Mouse (Mus musculus) limb, embryonic 14.5 days (tissue): Measurements from ENCODE around the gene Arid4a. TPM values are rescaled to one million over a fixed set of nuclear protein-coding genes. Genes with fewer than 3 reads are reported as not detected.
"Not testable (repeated sequence)": the region's sequence is repeated elsewhere in the genome, so short reads cannot be mapped to it uniquely, and the experiment has no call there.

Experiments used
- ATAC-seq: fragments of 200-750 bp; cut with Nextera tagmentation; 2 replicates; pipeline ENCODE4 v1.8.0; 2017; ENCODE audit warnings: low read depth, moderate number of reproducible peaks, moderate TSS enrichment; ENCODE audit not compliant: low FRiP score
- DNase-seq: peaks from one replicate; pipeline ENCODE4 v3.0.0-alpha.2; 2015; ENCODE audit warnings: low spot score
- H3K27ac ChIP-seq: fragments of 300-500 bp; sonication (generic); replicated peaks from 2 replicates; pipeline ENCODE4 v1.5.1; 2014; ENCODE audit warnings: low read depth, mild to moderate bottlenecking, low read length, moderate library complexity, mixed read lengths
- H3K27me3 ChIP-seq: fragments of 300-500 bp; sonication (generic); 2 replicates; pipeline ENCODE4 v1.6.1; 2014; ENCODE audit warnings: low read length, mixed read lengths; ENCODE audit not compliant: control insufficient read depth, insufficient read depth
- H3K36me3 ChIP-seq: fragments of 300-500 bp; sonication (generic); 2 replicates; pipeline ENCODE4 v1.6.1; 2014; ENCODE audit warnings: mild to moderate bottlenecking, low read length, moderate library complexity, mixed read lengths; ENCODE audit not compliant: control insufficient read depth, insufficient read depth
- H3K4me1 ChIP-seq: fragments of 300-500 bp; sonication (generic); 2 replicates; pipeline ENCODE4 v1.6.1; 2014; ENCODE audit warnings: antibody characterized with exemption, low read length, mixed read lengths; ENCODE audit not compliant: control insufficient read depth, insufficient read depth
- H3K4me2 ChIP-seq: fragments of 300-500 bp; sonication (generic); replicated peaks from 2 replicates; pipeline ENCODE4 v1.6.1; 2014; ENCODE audit warnings: low read depth, mild to moderate bottlenecking, low read length, moderate library complexity; ENCODE audit not compliant: severe bottlenecking
- H3K4me3 ChIP-seq: fragments of 300-500 bp; sonication (generic); replicated peaks from 2 replicates; pipeline ENCODE4 v1.5.1; 2014; ENCODE audit warnings: low read length
- H3K9ac ChIP-seq: fragments of 300-500 bp; sonication (generic); 2 replicates; pipeline ENCODE4 v1.6.1; 2014; ENCODE audit warnings: mild to moderate bottlenecking, low read depth, low read length, moderate library complexity; ENCODE audit not compliant: severe bottlenecking
- H3K9me3 ChIP-seq: fragments of 300-500 bp; sonication (generic); 2 replicates; pipeline ENCODE4 v1.6.1; 2016; ENCODE audit warnings: low read length; ENCODE audit not compliant: control insufficient read depth
- POLR2A ChIP-seq: fragments of 200-500 bp; IDR thresholded peaks from 2 replicates; pipeline ENCODE4 v1.8.0; 2012; ENCODE audit warnings: inconsistent platforms, mild to moderate bottlenecking, moderate library complexity, borderline replicate concordance; ENCODE audit not compliant: insufficient read depth, insufficient read length; ENCODE audit errors: extremely low read depth
- WGBS: fragments of 180-500 bp; shearing (Covaris S2); extraction: QIAGEN DNeasy Blood & Tissue Kit; methylation state at CpG from one replicate; pipeline ENCODE4 v1.1.7; 2014; 5-methylcytosine and 5-hydroxymethylcytosine counted together
- polyA plus RNA-seq, 2 experiments: library from polyadenylated mRNA; depleted of rRNA in 1 of 2; stranded (reverse) in 1 of 2; unstranded in 1 of 2; fragments of >200 nt; fragmentation: Nextera tagmentation in 1 of 2; extraction: Ambion mirVana in 1 of 2; gene quantifications; 2 replicates each; pipeline versions ENCODE4 v1.2.1 to v1.2.3; 2012 to 2014

Arid4a gene
- polyA plus RNA-seq, 2 experiments, result 11.7 to 32.2 TPM

- no peaks in the 10 kb centered on the region for H3K27me3 ChIP-seq
- ATAC-seq (no peak), DNase-seq (no peak)
- H3K9ac ChIP-seq, result no peak overlapping the region
- H3K4me2 ChIP-seq, result no peak overlapping the region
- peaks cover 17% of the 10 kb centered on the region for H3K36me3 ChIP-seq
- no peak overlapping the region for H3K4me3 ChIP-seq
- no peak for TF ChIP-seq POLR2A
- WGBS, result 90% methylated on average over 8 of the region's 8 CpGs
- no peak overlapping the region for H3K27ac ChIP-seq
- H3K9me3 ChIP-seq, result no peaks in the 10 kb centered on the region
- H3K4me1 ChIP-seq, result no peaks in the 10 kb centered on the region
Observed at GRCm38 (mm10) chr12:71086331-71086730, 70.5 kb downstream of the Arid4a start.

- WGBS, result 87% methylated on average over 4 of the region's 4 CpGs
- DNase-seq, result not testable (repeated sequence)
Observed at GRCm38 (mm10) chr12:71104275-71104674, 88.5 kb downstream of the Arid4a start.

DNA sequence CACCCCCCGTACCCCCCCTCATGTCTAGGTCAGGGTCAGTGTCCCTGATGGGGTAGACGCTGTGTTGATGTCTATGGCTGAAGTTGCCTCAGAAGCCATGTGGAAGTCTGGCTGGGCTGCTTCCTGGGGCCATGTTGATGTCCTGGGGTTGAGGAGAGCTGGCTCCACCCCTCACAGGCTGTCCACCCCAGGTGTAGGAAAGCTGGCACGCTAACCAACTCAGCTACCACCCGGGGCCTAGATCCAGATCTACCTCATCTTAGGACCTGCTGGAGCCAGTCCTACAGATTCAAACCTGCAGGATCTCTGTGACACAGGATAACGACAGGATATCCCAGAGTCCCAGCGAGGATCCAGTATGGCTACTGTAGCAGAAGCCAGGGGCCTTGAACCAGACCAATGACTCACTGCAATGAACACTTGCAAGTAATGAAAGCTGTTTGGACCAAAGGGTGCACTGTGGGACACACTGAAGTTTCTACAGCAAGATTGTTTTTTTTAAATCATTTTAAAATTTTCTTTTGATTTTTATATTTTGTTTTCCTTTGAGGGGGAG is 91.5 kb downstream of the Arid4a start:
- 85% methylated on average over 6 of the region's 6 CpGs for WGBS
- no peak for TF ChIP-seq POLR2A
- no peak overlapping the region for H3K4me2 ChIP-seq
- H3K4me3 ChIP-seq, result no peak overlapping the region
- no peaks in the 10 kb centered on the region for H3K4me1 ChIP-seq
- H3K36me3 ChIP-seq, result no peaks in the 10 kb centered on the region
- no peak overlapping the region for H3K9ac ChIP-seq
- no peak for DNase-seq
- no peak for ATAC-seq
- H3K27me3 ChIP-seq, result no peaks in the 10 kb centered on the region
- H3K27ac ChIP-seq, result no peak overlapping the region
- H3K9me3 ChIP-seq, result no peaks in the 10 kb centered on the region

More at GRCm38 (mm10) chr12:71104275-71104674, 88.5 kb downstream of the Arid4a start:
- not testable (repeated sequence) for ATAC-seq, H3K27ac ChIP-seq, H3K4me2 ChIP-seq, H3K9me3 ChIP-seq, H3K4me3 ChIP-seq, H3K36me3 ChIP-seq, H3K9ac ChIP-seq, H3K27me3 ChIP-seq, H3K4me1 ChIP-seq

- Histone ChIP-seq H3K4me1 (no peaks in the 10 kb centered on the region), H3K4me2 (peak within 1 kb of the TSS; percentile 44), H3K36me3 (no peaks in the 10 kb centered on the region), H3K27ac (no peak within 1 kb of the TSS), H3K9ac (peak within 1 kb of the TSS; percentile 28; the same call in 1 of the 2 replicates), H3K4me3 (peak within 1 kb of the TSS; percentile 19), H3K9me3 (no peaks in the 10 kb centered on the region), H3K27me3 (no peaks in the 10 kb centered on the region)
- ATAC-seq (no peak), DNase-seq (no peak)
- TF ChIP-seq POLR2A, result no peak
- 10% methylated on average over 25 of the region's 33 CpGs for WGBS
Observed at GRCm38 (mm10) chr12:71111331-71111730, 95.5 kb downstream of the Arid4a start, which contains the start of gene Tomm20l. TSS of gene Tomm20l (plus strand) at chr12:71111428.

- Histone ChIP-seq H3K9me3 (no peaks in the 10 kb centered on the region), H3K4me3 (no peak overlapping the region), H3K27me3 (no peaks in the 10 kb centered on the region), H3K27ac (no peak overlapping the region), H3K4me1 (no peaks in the 10 kb centered on the region), H3K36me3 (no peaks in the 10 kb centered on the region), H3K9ac (no peak overlapping the region), H3K4me2 (no peak overlapping the region)
- DNase-seq, result no peak
- no peak for TF ChIP-seq POLR2A
- 88% methylated on average over 10 of the region's 10 CpGs for WGBS
- no peak for ATAC-seq
Observed at GRCm38 (mm10) chr12:71113074-71113473, 97.3 kb downstream of the Arid4a start.

DNA sequence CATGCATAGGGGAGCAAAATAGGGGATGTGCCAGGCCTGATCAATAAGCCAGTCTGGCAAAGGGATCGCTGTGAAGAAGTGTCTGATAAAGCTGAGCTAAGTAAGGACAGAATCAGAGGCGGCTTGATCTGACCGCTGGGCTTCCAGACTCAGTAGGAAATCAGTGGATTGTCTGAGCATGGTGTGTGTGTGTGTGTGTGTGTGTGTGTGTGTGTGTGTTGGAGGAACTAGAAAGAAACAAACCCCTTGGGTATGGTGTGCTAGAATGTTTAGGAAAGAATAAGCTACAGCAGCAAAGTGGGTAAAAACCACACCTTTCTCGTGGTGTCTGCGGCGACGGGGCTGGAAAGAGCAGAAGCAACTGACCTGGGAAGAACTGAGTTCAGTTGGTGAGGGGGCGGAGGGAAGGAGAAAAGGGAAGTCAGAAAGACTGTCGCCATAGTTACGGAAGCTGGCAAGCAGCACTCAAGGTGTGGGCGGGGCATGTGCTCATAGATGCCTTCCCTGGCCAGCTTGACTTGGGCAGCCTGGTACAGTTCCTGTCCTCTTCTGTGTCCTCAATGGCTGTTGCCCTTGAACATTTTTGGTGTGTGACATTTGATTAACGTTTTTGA is 98.0 kb downstream of the Arid4a start:
- ATAC-seq, result 0 out of 2 replicates have a peak, but pooled peaks have one; percentile 37
- no peak overlapping the region for H3K4me2 ChIP-seq

More for the DNA sequence above, 98.0 kb downstream of the Arid4a start:
- 38% methylated on average over 12 of the region's 12 CpGs for WGBS
- TF ChIP-seq POLR2A, result no peak
- Histone ChIP-seq H3K27ac (no peak overlapping the region), H3K4me1 (no peaks in the 10 kb centered on the region), H3K9ac (no peak overlapping the region), H3K9me3 (no peaks in the 10 kb centered on the region), H3K27me3 (no peaks in the 10 kb centered on the region), H3K4me3 (no peak overlapping the region), H3K36me3 (no peaks in the 10 kb centered on the region)
- peak; percentile 47 for DNase-seq
